Mouse (Mus musculus) forebrain, embryonic 11.5 days (tissue): ENCODE data around the gene Tnni1. TPM values are rescaled to one million over a fixed set of nuclear protein-coding genes. Genes with fewer than 3 reads are reported as not detected.

ENCODE experiments used
- ATAC-seq: fragments of 200-750 bp; cut with Nextera tagmentation; replicated peaks from 2 replicates; pipeline ENCODE4 v1.8.0; 2017; ENCODE audit warnings: moderate TSS enrichment; ENCODE audit not compliant: low FRiP score
- DNase-seq: peaks from one replicate; pipeline ENCODE4 v3.0.0-alpha.2; 2017; ENCODE audit warnings: low spot score
- H3K27ac ChIP-seq: fragments of 300-500 bp; sonication (generic); 2 replicates; pipeline ENCODE4 v1.5.1; 2014; ENCODE audit warnings: low read depth, low read length
- H3K27me3 ChIP-seq: fragments of 300-500 bp; sonication (generic); 2 replicates; pipeline ENCODE4 v1.6.1; 2014; ENCODE audit warnings: mild to moderate bottlenecking, low read length, mixed read lengths; ENCODE audit not compliant: control insufficient read depth, insufficient read depth
- H3K36me3 ChIP-seq: fragments of 300-500 bp; sonication (generic); 2 replicates; pipeline ENCODE4 v1.6.1; 2014; ENCODE audit warnings: mild to moderate bottlenecking, low read length, moderate library complexity, mixed read lengths; ENCODE audit not compliant: control insufficient read depth, insufficient read depth
- H3K4me1 ChIP-seq: fragments of 300-500 bp; sonication (generic); replicated peaks from 2 replicates; pipeline ENCODE4 v1.6.1; 2014; ENCODE audit warnings: low read length, mixed read lengths; ENCODE audit not compliant: control insufficient read depth, insufficient read depth
- H3K4me2 ChIP-seq: fragments of 300-500 bp; sonication (generic); 2 replicates; pipeline ENCODE4 v1.6.1; 2014; ENCODE audit warnings: low read depth, mild to moderate bottlenecking, low read length, moderate library complexity, mixed read lengths; ENCODE audit not compliant: severe bottlenecking
- H3K4me3 ChIP-seq: fragments of 300-500 bp; sonication (generic); 2 replicates; pipeline ENCODE4 v1.5.1; 2014; ENCODE audit warnings: low read depth, low read length
- H3K9ac ChIP-seq: fragments of 300-500 bp; sonication (generic); 2 replicates; pipeline ENCODE4 v1.6.1; 2014; ENCODE audit warnings: low read length
- H3K9me3 ChIP-seq: fragments of 300-500 bp; sonication (generic); 2 replicates; pipeline ENCODE4 v1.6.1; 2016; ENCODE audit warnings: low read length, mixed read lengths; ENCODE audit not compliant: control insufficient read depth
- WGBS: fragments of 180-500 bp; shearing (Covaris S2); extraction: QIAGEN DNeasy Blood & Tissue Kit; methylation state at CpG from one replicate; pipeline ENCODE4 v1.1.7; 2014; 5-methylcytosine and 5-hydroxymethylcytosine counted together
- polyA plus RNA-seq: library from polyadenylated mRNA; unstranded; fragments of >200 nt; fragmentation: Nextera tagmentation; extraction: Ambion mirVana; gene quantifications from 2 replicates; pipeline ENCODE4 v1.2.1, GENCODE M21; 2014

The Tnni1 gene
- polyA plus RNA-seq, 1 experiment from 2014 or later = 0.65 TPM

DNA sequence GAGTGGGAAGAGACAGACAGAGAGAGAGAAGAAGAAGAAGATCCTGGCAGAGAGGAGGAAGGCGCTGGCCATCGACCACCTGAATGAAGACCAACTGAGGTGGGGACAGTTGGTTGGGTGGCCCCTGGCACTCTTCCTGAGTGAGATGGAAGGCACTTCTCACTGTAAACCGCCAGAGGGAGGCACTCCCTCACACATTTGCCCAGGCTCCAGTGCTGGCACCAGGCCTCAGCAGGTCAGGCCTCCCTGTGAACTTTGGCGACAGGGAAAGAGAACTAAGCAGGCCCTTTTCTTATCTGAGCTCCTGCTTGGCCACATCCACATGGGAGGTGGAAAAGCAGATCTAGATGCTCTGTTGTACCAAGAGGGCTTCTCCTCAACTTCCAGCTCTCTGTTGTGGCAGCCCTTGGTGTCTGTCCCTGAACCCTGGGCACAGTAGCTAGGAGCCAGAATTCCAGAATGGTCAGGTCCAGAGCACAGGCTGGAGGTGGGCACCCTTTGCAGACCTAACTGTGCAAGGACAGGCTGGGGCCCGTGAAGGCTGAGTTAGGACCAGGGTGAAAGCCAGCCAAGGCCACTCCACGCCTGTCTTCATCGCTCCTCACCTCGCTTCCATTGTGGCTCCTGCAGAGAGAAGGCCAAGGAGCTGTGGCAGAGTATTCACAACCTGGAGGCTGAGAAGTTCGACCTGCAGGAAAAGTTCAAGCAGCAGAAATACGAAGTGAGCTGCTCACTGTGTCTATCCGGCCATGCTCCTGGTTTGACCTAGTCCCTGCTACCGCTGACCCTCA lies 71.7 kb downstream of the Tnni1 start:
- DNase-seq (no peak), ATAC-seq (no peak)
- 76% methylated on average over 12 of the region's 12 CpGs for WGBS
- H3K9ac ChIP-seq = no peak overlapping the region
- H3K4me3 ChIP-seq = no peak overlapping the region
- H3K4me1 ChIP-seq = no peaks in the 10 kb centered on the region; the same call in 1 of the 2 replicates
- no peaks in the 10 kb centered on the region for H3K27me3 ChIP-seq
- H3K4me2 ChIP-seq = no peak overlapping the region
- H3K9me3 ChIP-seq = no peaks in the 10 kb centered on the region
- no peak overlapping the region for H3K27ac ChIP-seq
- no peaks in the 10 kb centered on the region for H3K36me3 ChIP-seq

DNA sequence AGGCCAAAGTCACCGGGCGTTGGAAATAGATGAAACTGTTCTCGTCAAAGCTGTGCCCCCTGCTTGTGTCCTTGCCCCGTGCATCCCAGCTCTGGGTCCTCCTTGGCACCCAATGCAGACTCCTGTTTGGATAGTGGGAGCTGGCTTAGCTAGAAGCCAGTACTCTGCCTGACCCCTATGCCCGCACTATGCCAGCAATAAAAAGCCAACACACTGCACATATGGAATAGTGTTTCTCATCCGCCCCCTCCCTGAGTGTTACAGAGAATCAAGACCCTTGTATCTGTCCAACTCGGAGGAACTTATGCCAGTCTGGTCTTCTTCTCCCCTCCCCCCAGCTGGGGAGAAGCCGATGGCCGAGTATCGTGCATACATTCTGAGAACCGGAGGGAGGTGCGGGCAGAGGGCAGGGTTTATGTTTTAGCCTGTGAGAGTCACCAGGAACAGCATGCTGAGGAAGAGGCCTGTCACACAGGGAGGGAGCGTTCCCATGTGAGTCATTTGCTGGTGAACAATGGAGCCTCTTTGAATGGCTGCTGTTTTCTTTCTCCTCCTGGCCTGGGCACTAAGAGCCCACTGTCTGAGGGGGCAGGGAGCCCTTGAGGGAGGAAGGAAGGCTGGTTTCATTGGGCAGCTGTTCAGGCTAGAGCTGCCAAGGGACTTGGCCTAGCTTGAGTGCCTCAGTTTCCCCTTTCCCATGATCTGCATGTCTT lies 73.0 kb downstream of the Tnni1 start:
- 47% methylated on average over 13 of the region's 13 CpGs for WGBS
- Histone ChIP-seq H3K36me3 (no peaks in the 10 kb centered on the region), H3K4me3 (no peak overlapping the region), H3K9me3 (no peaks in the 10 kb centered on the region), H3K9ac (no peak overlapping the region), H3K27ac (no peak overlapping the region), H3K4me1 (no peaks in the 10 kb centered on the region; the same call in 1 of the 2 replicates), H3K4me2 (no peak overlapping the region), H3K27me3 (no peaks in the 10 kb centered on the region)
- DNase-seq = no peak
- peak; percentile 60; the same call in 1 of the 2 replicates for ATAC-seq

DNA sequence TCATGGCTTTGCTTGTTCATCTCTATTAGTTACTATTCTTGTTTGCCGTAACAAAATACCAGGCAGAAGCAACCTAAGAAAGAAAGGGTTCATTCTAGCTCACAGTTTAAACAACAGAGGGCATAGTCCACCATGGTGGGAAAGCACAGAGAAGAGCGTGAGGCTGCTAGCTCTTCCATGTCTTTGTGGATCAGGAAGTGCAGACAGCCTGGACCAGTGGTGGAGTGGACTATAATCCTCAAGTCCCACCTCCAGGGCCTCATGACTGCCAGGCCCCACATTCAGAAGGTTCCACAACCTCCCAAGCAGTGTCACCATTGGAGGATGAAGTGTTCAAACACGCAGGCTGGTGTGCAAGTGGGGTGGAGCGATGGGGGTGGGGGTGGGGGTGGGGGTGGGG lies 74.0 kb downstream of the Tnni1 start:
- Histone ChIP-seq H3K9ac (no peak overlapping the region), H3K9me3 (no peaks in the 10 kb centered on the region), H3K4me2 (no peak overlapping the region), H3K27me3 (no peaks in the 10 kb centered on the region), H3K4me3 (no peak overlapping the region), H3K36me3 (no peaks in the 10 kb centered on the region), H3K27ac (no peak overlapping the region), H3K4me1 (no peaks in the 10 kb centered on the region; the same call in 1 of the 2 replicates)
- WGBS = 95% methylated on average over 4 of the region's 4 CpGs
- ATAC-seq (no peak), DNase-seq (no peak)

DNA sequence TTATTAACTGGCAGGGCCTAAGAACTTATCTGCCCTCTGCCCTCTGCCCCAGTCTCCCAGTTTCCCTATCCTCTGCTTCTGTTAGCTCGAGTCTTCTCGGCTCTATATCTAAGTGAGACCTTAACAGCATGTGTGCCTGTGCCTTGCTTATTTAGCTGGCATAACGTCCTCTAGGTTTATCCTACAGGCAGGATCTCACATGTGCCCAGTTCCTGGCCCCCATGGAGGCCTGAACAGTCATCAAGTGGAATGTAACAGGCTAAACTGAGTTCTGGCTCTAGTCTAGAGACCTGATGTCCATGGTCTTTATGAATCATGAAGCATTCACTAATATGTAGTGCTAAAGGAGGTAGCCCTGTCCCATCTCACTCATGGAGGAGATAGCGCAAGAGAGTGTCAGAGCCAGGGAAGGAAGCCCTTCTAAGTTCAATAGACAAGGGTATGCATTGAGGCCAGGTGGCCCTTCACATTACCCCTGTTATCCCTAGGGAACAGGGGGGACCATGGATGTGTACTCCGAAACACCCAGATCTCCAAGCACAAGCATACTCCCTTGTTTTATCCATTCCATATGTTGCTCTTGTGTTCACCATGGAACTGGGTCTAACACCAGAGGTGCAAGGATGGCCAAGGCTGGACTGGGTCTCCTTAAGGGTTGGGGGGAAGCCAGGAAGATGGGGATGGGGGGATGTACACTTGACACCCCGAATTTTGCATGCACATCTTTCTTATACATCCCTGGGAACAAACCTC lies 75.5 kb downstream of the Tnni1 start:
- DNase-seq (no peak), ATAC-seq (no peak)
- Histone ChIP-seq H3K4me3 (no peak overlapping the region), H3K27me3 (no peaks in the 10 kb centered on the region), H3K27ac (no peak overlapping the region), H3K36me3 (no peaks in the 10 kb centered on the region), H3K9ac (no peak overlapping the region), H3K4me1 (no peaks in the 10 kb centered on the region; the same call in 1 of the 2 replicates), H3K4me2 (no peak overlapping the region), H3K9me3 (no peaks in the 10 kb centered on the region)
- WGBS = 94% methylated on average over 6 of the region's 6 CpGs

DNA sequence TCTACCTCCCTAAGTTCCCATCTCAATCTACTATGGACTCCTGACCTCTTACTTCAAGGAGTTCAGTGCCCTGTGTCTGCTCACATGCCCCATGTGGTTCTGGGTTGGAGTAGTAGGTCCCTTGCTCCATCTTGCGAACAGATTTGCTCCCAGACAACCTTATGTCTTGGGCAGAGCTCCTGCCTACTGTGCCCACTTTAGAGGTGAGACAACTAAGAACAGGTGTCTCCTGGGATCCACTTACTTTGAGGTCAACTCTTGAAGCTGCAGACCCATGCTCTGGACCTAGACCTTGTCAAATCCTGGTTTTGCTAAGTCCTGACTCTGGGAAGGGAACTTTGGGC lies 76.1 kb downstream of the Tnni1 start:
- ATAC-seq = no peak

DNA sequence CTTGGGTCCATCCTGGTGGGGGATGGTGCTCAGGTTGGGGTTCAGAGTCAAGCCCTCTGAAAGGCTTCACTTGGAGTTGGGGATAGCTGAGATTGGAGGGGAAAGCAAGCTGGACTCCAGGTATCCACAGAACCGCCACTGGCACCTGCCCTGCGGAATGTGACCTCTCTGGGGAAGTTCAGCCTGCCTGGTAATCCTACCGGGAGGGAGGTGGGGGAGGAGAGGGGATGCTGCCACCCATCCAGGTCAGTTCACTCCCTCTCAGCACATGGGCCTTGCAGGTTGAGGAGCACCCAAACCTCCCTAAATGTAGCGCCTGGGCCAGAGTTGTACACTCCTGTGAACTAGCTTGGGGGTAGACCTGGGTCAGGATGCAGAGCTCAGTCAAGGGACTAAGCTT lies 76.8 kb downstream of the Tnni1 start:
- Histone ChIP-seq H3K27ac (no peak overlapping the region), H3K9ac (no peak overlapping the region), H3K4me2 (no peak overlapping the region), H3K9me3 (no peaks in the 10 kb centered on the region), H3K4me3 (no peak overlapping the region), H3K4me1 (no peaks in the 10 kb centered on the region; the same call in 1 of the 2 replicates), H3K36me3 (no peaks in the 10 kb centered on the region), H3K27me3 (no peaks in the 10 kb centered on the region)
- 69% methylated on average over 4 of the region's 4 CpGs for WGBS
- ATAC-seq (no peak), DNase-seq (no peak)

More for the DNA sequence above, 76.1 kb downstream of the Tnni1 start:
- H3K4me1 ChIP-seq = no peaks in the 10 kb centered on the region; the same call in 1 of the 2 replicates
- no peaks in the 10 kb centered on the region for H3K36me3 ChIP-seq
- H3K9me3 ChIP-seq = no peaks in the 10 kb centered on the region
- H3K9ac ChIP-seq = no peak overlapping the region
- whole genome bisulfite sequencing = 86% methylated on average over 1 of the region's 1 CpGs
- no peak overlapping the region for H3K4me2 ChIP-seq
- H3K4me3 ChIP-seq = no peak overlapping the region
- no peak overlapping the region for H3K27ac ChIP-seq
- no peak for DNase-seq
- H3K27me3 ChIP-seq = no peaks in the 10 kb centered on the region

DNA sequence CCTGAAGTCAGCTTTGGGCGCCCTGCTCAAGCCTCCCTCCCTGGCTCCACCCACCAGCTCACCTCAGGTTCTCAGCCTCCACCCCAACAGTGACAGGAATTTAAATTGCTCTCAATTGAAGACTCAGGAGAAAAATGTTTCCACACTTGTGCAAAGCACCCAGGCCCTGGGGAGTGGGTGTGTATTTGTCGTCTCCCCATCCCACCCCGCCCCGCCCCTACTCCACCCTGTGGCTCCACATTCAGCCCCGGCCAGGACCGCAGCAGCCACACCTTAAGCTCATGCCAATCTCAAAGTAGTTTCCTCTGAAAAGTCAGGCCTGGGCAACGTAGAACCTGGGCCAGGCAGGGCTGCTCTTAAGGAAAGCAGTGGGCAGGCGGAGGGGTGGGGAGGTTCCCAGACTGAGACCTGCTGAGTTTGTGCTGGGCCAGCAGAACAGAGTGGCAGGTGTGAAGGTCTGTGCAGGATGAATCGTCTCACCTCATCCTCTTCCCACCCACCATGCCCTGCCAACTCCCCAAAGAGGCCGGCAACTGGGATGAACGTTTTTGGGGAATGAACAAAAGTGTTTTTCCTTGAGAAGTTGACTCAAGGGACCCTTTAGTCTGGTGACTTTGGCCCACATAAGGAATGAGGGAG lies 78.0 kb downstream of the Tnni1 start:
- Histone ChIP-seq H3K9me3 (no peaks in the 10 kb centered on the region), H3K4me1 (no peaks in the 10 kb centered on the region; the same call in 1 of the 2 replicates), H3K27me3 (no peaks in the 10 kb centered on the region), H3K4me3 (no peak overlapping the region), H3K36me3 (no peaks in the 10 kb centered on the region), H3K4me2 (no peak overlapping the region), H3K9ac (no peak overlapping the region), H3K27ac (no peak overlapping the region)
- DNase-seq (no peak), ATAC-seq (no peak)
- 65% methylated on average over 11 of the region's 11 CpGs for WGBS

DNA sequence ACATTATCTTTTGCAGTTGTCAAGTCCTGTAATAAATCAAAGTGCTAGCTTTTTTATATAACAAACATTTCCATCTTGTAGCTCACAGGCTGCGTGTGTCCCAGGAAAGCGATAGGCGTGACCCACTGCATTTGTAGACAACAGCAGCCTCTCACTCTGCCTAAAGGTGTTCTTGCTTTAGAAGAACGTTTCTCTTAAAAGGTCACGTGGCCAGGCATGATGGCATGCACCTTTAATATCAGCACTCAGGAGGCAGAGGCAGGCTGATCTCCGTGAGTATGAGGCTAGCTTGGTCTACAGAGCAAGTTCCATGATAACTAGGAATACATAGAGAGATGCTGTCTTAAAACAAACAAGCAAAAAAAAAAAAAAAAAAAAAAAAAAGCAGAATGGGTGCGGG lies 79.3 kb downstream of the Tnni1 start:
- WGBS = 92% methylated on average over 7 of the region's 7 CpGs
- Histone ChIP-seq H3K4me1 (no peaks in the 10 kb centered on the region), H3K9ac (no peak overlapping the region), H3K27me3 (no peaks in the 10 kb centered on the region), H3K36me3 (no peaks in the 10 kb centered on the region), H3K4me3 (no peak overlapping the region), H3K4me2 (no peak overlapping the region), H3K9me3 (no peaks in the 10 kb centered on the region), H3K27ac (no peak overlapping the region)
- DNase-seq (no peak), ATAC-seq (no peak)
